Mouse (Mus musculus) mature B cell (primary cell): ENCODE measurements around the gene Gpr158.

Experiments used
- in situ Hi-C: fragments of 300-500 bp; cut with MboI; formaldehyde crosslinking; loops from 2 replicates; pipeline ENCODE4 v1.14.3; 2019

Gpr158 gene

DNA sequence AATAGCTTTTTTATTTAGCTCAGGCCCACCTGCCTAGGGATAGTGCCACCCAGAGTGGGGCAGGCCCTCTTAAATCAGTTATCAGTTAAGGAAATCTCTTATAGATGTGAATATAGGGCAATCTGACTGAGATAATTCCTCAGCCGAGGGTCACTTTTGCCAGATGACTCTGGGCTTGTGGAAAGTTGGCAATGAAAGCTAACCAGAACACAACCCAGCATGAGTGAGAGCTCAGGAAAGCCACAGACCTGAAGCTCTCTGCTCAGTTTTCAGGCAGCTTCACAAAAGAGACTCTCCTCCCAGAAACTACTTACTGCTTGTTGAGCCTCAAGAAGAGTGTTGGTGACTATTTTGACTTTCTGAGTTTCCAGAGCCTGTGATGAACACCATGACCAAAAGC lies 264.8 kb downstream of the Gpr158 start:
- in situ Hi-C loops: no loop called here

DNA sequence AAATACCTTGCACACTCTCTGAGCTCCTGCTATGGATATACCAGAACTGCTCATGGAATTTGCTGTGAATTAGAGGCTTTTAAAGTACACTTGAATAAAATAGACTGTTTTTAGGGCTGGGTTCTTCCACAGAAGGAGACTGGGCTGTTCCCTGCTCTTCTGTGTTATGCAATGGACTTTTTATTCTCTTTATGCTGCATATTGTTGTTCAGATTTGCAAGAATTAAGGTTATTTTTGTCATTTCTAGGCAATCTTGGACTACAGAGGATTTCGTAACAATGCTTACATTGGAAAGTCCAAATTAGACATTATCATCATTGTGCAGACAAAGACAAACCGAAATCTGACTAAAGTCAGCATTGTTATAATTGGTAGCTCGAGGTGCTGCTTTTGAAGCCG lies 298.4 kb downstream of the Gpr158 start:
- in situ Hi-C loops: no loop called here

DNA sequence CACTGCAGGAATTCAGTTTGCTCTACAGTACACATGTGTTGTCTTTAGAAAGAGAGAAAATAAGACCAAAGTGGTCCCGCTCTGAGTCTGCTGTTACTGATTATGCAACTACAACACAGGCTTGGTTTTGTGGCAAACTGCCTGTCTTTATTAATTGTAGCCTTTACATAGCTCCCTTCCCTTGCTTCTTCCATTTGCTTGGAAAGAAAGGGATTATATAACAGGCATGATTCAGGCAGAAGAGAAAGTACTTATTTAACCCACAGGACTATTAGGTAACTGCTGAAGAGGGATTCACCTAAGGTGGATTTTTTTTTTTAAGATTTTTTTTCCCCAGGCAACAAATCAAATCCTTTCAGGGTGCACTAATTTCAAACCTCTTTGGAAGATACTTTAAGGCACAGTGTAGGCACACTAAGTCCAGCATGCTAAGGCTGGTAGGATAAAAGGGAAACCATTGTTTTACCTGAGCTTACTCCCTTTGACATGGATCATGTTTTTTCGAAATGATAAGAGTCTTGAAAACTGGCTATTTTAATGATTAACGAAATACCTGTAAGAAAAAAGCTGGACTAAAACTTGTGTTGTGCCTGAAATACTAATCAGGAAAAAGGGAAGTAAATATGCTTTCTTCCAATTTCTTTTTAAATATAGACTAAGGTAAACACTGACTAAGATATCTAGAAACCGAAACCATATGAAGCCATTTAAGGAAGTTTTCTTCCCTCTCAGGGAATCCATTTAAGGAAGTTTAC lies 308.9 kb downstream of the Gpr158 start:
- in situ Hi-C loops: no loop called here

DNA sequence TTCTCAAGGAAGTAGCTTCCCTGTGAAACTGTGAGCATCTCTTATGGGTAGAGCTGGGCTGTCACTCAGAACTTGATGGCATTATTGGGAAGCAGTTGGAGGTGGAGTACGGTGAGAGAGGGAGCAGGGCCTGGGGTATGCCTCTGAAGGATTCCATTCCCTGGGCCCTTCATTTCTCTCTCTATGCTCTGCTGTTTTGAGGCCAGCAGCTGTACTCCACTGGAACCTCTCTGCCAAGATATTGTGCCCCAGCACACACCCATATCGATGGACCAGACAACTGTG lies 309.4 kb downstream of the Gpr158 start:
- in situ Hi-C loops: no loop called here

DNA sequence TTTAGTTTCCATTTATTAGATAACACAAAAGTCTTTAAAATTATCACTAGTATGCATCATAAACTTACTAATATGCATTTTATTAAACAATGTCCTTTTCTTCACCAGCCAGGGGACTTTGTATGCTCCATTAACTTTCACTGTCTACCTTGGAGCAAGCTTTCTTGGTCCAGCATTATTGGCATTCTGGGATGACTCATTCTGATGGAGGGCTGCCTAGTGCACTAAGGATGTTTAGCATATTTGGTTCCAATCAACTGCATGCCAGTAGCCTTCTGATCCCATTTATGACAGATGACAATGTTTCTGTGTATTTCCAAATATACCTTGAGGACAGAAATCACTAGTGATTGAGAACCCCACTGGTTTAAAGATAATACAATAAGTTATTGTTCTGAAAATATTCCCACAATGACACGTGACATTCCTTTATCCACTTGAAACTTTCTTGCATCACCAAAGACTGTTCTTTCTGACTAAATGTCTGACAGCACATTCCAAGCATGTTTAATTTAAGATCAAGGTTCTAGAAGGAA lies 313.5 kb downstream of the Gpr158 start:
- in situ Hi-C loops: no loop called here

DNA sequence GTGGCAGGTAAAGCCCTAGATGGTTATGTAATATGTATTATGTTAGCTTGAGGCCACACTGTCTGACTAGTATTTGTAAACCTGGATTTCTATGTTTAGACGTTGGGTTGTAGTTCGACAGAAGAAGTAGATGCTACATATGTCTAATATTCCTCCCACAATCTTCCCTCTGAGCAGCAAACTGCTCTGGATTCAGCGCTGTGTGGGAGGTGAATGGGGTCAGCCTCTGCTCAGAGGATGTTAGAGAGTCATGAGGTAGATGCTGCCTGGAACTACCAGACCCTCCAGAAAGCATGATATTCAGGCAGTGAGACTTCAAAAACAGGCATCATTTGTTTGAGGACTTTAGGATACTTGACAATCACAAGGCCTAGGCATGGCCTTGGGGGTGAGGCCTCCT lies 317.4 kb downstream of the Gpr158 start:
- in situ Hi-C loops: no loop called here

DNA sequence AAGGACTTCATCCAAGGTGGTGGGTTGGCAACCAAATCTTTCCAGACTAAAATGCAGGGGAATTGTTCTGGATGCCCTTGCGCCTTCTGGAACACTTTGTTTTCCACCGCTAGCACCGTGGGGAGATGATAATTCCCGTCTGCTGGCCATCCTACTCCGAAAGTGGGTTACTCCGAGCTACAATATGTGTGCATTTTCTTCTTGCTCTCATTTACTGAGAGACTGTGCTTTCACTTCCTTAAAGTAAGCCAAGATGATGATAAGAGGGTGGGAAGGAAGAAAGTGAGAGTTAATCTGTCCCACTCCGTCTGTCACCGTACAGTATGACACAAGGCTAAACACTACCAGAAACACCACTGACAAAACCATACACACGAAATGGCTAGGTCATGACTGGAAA lies 325.8 kb downstream of the Gpr158 start:
- in situ Hi-C loops: no loop called here

DNA sequence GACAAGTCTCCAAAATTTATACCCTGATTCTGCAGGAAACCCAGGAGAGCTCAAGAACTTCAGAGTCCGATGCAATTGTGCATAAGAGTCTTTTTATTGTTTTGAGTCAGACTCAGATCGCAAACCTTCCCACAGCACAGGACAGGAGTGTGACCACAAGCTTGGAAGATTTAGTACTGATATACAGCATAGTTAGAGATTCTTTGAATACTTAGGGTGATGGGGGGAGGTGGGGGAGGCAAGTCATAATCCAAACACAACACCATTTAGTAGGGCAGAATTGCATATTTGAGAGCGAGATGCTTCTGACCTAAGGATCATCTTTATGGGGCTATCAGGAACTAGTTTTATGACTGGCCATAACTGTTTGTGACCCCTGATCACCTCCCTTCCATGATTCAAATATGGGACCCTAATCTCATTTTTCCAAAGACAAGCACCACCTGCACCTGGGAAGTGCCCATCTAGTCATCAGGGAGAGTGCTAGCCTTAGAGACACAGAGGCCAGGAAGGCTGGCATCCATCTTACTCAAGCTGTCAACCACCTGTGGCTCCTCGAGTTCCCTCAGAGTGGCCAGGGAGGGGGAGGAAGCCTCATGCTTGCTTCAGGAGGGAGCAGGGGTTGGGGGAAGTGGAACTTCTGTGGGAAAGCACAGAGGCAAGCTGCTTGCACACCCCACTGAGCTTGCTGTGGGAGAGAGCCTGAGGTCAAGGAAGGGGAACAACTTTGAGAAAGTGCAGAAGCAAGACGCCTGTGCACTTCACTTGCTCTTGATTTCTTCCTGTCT lies 326.7 kb downstream of the Gpr158 start:
- in situ Hi-C loops: no loop called here

DNA sequence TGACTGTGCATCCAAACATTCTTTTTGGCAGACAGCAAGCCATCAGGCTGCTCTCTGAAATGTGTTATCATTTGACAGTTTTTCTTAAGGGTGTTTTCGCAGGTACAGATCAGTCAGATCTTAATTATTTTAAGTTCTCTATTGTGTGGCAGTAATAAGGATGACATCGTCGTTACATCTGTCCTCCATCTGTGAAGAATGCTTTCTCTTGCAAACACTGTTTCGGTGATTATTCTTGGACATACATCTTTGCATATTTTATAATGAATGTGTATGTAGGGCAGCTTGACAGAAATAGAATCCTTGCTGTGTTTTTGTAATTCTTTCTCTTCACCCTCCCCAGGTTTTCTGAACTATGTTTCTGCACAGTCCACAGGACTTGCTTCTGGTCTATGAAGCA lies 360.7 kb downstream of the Gpr158 start:
- in situ Hi-C loops: no loop called here

DNA sequence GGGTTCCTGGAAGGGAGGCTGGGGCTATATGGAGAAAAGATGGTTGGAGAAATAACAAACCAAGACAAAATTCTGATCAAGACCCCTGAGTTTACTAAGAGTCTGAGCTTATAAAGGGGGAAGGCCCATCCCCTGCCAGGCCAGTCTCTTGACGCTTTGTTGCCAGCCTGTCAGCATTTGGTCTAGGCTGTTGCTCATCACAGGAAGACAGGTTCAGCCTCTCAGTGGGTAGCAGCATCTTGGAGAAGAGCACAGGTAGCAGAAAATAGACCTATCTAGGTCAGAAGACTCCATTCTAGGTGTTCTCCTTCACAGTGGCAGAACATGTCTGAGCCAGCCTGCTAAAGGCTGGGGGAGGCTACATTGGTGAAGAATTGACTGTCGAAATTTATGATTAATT lies 416.4 kb downstream of the Gpr158 start:
- in situ Hi-C loops: no loop called here

DNA sequence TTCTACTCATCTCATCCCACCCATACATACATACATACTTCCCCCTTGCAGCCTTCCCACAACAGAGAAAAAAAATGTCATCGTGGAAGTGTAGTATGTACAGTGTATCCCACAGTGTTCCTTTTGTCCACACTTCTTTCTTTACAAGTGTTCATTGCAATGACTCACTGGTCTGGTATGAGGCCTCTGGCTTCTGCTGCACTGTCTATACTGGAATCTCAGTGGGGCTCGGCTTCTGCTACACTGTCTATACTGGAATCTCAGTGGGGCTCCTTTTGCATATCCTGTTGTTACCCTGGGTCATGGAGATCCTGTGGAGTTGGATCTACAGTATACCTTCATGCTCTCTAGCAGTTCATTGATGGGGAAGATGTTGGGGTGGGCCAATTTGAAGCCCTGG lies 425.8 kb downstream of the Gpr158 start:
- in situ Hi-C loops: no loop called here

DNA sequence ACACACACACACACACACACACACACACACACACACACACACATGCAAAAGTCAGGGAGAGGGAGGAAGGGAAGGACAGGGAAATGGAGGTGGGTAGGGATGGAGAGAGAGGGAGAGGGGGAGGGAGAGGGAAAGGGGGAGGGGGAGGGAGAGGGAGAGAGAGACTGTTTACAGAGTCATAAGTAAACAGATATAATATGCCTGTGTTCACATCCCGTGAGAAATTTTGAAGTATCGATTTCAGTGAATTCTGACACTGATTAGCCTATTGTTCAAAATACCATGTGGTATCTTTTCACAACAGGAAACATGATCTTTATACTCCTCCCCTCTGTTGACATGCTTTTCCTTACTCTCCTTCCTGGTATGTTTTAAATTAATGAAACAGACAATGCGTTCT lies 432.3 kb downstream of the Gpr158 start:
- in situ Hi-C loops: no loop called here

DNA sequence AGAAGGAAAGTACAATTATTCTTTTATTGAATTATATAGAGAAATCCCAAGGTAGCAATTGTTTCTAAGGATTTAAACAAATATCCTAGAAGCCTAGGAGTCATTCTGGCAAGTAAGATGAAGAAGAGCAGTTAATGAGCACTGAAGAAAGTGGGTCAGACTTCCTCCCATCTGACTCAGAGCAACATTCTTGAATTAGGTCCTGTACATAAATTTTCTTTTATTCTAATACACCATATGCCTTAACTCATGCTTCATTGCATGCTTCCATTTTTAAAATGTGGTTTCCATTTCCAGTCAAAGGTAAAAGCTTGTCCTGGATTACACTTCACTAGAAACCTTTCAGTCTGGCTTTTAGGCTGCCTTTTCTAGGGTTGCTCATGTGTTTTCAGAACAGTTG lies 432.7 kb downstream of the Gpr158 start:
- in situ Hi-C loops: no loop called here

DNA sequence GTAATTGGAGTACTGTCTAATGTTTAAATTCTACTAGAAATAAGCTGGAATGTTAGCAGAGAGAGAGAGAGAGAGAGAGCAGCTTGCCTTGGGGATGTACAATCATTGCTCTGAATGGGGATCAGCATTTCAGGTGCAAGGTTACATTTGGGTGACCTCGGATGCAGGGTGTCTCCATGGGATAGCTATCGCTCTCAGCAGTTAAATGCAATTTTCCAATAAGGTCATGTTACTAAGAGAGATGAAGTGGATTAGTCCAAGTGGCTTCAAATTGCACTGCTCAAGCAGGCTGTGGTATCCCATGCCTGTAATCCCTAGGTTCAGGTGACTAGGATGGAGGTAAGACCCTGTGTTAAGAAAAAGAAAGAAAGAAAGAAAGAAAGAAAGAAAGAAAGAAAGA lies 441.2 kb downstream of the Gpr158 start:
- in situ Hi-C loops: no loop called here

DNA sequence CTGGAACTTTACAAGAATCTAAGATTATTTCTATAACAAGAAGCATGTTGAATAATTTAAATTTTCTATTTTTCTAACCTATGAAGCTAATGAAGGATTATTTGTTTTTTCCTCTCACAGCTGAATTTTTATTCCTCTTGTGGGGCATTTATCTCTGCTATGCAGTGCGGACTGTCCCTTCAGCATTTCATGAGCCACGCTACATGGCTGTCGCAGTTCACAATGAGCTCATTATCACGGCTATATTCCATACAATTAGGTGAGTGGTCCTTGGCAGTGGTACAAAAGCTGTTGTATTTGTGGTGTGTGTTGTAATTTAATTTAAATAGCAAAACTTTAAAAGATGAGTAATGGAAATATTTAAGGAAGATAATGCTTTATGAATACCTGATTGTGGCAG lies 443.1 kb downstream of the Gpr158 start:
- in situ Hi-C loops: no loop called here

DNA sequence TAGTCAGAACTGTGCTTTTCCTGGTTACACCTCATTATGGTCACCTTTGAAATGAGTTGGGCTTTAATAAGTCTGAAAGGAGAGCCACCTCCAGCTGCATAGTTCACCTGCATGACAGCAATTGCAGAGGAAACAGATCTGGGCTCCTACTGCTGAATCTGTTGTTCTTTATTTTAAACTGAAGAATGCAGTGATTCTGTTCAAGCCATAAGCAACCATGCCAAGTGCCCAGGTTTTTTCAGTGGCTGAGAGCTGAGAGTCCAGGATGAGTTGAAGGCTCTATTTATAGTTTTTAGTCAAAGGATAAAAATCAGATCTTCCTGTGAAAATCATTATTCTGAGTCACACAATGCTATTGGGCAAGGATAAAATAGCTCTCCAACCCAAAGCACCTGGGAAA lies 496.7 kb downstream of the Gpr158 start:
- in situ Hi-C loops: no loop called here
